Mouse (Mus musculus) megakaryocyte progenitor cell, adult 5-6 weeks (primary cell): ENCODE results near the gene Trim26. TPM values are rescaled to one million over a fixed set of nuclear protein-coding genes. Genes with fewer than 3 reads are reported as not detected.
"Not testable (repeated sequence)": the region's sequence is repeated elsewhere in the genome, so short reads cannot be mapped to it uniquely, and the experiment has no call there.

Experiments used
- ATAC-seq: replicated peaks from 2 replicates; pipeline ENCODE4 v1.8.0; 2016; ENCODE audit warnings: mild to moderate bottlenecking, moderate TSS enrichment, inconsistent platforms; ENCODE audit not compliant: poor library complexity
- total RNA-seq, 2 experiments: library from RNA; stranded (forward) in 1 of 2; stranded (reverse) in 1 of 2; fragments of 157-497, 149-512 nt in 1 of 2; fragments of 200-1000 nt in 1 of 2; gene quantifications; 2 replicates each; pipeline versions ENCODE4 v1.2.3 to v1.2.4; 2015 to 2017

Trim26 gene
- total RNA-seq (2015): 12.3 and 13.9 TPM in 2 replicates
- 5.8 and 9.4 TPM in 2 replicates for total RNA-seq (2017)

DNA sequence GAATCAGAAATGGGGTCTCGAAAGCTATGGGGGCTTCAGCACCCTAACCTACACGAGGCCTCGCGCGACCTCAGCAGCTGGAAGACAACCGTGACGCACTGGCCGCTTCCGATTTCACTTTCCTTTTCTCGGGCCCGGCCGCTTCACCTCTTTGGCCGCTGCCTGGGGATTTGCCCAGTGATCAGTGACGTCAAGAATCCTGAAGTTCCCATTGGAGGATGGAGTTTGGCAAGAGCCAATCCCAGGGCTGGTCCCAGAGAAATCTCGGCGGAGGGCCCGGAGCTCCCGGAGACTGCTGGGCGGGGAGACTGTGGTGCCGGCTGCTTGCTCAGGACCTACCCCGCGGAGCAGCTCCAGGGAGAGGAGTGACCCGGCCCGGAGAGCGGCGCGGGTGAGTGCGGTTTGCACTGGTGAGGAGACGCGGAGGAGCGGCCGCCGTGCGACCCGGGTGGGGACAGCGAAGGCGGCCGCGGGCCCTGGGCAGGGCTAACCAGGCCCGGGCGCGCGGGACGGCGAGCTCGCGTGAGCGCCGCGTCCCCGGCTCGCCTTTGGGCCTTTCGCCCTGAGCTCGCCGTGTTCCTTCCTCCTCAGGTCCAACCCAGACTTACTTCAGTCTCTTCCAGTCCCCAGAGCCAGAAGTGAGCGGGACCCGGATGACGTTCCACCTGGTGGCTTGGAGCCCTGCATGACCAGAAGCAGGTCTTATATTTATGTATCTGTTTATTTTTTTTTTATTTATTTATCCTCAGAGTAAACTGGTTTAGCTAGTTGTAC lies at the start of gene Trim26:
Gene Trim26, plus strand, starts transcription at position 261 of the 774 bp plus-strand sequence.
- ATAC-seq: peak; percentile 93

DNA sequence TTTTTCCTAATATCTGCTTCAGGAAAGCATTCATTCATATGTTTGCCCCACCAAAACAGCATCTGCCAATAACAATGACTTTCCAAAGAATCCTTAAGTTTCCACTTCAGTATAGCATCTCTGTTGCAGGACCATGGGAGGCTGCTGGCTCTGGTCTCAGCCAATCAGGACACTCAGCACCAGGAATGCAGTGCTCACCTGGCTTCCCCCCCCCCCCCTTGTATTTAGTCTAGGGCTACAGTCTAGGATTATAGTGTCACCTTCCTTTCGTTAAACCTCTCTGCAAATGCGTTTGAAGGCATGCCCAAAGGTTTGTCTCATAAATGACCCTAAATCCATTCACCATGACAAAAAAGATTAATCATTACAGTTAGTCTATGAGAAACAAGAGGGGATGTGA lies 48.6 kb upstream of the Trim26 start:
- ATAC-seq: no peak

DNA sequence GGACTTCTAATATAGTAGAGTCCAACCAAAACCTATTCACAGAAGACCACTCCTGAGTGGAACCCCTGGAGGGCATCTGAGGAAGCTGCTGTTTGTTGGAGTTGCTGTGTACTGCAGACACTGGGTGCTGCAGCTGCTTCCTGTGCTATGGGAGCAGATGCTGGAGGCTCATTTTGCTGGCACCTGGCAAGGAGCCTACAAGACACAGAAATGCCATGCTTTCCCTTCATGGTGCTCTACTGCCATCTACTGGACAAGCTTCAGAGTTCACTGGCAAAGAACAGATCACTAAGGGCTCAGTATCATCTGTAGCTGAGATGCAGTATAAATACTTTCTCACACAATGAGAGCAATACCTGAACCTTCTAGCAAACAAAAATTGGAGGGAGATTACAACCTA lies 48.1 kb upstream of the Trim26 start:
- peak; percentile 94 for ATAC-seq

DNA sequence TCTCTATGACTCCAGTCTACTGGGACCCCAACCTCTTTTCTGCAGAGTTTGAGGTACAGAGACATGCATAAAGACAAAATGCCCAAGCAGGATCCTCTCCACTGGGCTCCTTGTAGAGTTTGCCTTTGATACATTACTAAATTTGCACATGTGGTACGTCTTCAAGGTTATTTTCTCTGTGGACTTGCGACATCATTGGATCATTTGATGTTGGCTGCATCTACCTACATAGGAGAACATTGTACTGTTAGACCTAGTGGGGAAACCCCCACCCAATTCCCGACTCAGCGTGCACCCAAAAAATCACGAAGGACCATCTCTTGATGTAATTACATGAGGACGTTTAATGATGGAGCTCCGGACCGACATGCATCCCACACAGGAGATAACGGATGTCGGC lies 37.4 kb upstream of the Trim26 start:
- ATAC-seq: no peak

DNA sequence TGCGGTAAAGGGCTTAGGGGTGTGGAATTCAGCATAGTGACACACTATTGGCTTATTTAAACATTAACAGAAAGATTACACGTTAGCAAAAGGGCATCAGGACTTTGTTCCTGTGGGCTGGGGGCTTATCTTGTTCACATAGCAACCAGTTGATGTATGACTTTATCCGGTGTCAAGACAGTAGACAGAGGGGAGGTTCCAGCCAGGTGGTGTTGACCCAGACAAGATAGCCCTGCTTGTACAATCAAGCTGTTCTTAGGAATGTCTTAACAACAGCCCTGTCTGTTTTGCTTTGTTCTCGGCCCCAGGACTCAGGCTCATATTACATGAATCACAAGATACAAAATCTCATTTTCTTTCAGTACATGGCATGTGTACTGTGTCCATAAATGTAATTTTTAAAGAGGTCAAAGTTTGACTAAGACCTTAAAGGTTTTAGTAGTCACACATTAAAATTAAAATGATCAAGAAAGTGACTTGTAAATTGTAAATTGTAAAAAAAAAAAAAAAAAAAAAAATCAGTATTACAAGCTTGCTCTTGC lies 36.9 kb upstream of the Trim26 start:
- ATAC-seq: not testable (repeated sequence)

DNA sequence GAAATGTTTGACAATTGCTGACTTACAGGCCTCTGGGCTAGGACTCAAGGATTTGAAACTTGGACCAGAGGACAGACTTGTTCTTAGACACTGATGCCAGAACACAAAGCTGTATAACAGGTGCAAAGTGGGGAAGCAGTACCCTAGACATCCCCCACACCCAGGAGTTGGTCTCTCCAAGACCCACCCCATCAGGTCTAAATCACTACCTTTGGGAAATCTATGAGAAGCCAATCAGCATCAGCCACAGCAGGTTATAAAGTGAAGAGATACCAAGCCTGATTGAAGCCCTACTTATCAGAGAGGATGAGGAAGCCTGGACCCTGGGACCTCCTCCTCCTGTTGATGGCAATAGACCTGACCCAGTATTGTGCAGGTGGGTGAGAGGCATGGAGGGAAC lies 25.1 kb upstream of the Trim26 start, which contains the start of gene H2-M10.6:
Gene H2-M10.6, plus strand, starts transcription at position 301 of the 400 bp plus-strand sequence.
- ATAC-seq: no peak

DNA sequence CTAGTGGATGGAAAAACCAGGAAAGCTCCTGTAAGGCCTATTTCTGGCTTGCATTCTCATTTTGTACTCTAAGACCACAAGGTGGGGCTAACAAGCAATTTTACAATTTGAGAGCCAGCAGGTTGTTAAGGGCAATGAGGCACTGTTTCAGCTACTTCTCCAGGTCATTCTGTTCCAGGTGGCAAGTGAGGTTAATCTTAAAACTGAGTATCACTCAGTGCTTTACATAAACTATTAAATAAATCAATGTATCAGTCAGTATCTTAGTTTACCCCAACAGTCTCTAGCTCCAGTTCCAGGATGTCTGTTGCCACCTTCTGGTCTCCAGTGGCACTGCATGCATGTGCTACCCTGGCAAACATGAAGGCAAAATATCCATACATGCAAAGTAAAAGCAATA lies 12.9 kb upstream of the Trim26 start:
- peak; percentile 75 for ATAC-seq

DNA sequence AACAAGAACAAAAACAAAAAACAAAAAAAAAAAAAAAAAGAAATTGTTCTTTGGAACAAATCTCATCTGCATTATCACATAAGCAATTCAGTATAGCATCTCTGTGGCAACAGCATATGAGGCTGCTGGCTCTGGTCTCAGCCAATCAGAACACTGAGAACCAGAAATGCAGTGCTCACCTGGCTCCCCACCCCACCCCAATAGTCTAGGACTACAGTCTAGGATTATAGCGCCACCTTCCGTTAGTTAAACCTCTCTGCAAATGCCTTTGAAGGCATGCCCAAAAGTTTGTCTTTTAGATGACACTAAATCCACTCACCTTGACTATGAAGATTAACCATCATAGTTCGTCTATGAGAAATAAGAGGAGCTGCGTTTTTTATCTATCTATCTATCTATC lies 11.4 kb upstream of the Trim26 start:
- peak; percentile 55 for ATAC-seq

DNA sequence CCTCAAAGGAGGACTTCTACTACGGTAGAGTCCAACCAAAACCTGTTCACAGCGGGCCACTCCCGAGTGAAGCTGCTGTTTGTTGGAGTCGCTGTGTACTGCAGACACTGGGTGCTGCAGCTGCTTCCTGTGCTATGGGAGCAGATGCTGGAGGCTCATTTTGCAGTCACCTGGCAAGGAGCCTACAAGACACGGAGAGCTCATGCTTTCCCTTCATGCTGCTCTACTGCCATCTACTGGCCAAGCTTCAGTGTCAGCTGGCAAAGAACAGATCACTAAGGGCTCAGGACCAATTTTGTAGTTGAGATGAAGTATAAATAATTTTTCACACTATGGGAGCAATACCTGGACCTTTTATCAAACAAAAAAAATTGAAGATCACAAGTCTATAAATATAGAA lies 10.9 kb upstream of the Trim26 start:
- peak; percentile 82 for ATAC-seq

DNA sequence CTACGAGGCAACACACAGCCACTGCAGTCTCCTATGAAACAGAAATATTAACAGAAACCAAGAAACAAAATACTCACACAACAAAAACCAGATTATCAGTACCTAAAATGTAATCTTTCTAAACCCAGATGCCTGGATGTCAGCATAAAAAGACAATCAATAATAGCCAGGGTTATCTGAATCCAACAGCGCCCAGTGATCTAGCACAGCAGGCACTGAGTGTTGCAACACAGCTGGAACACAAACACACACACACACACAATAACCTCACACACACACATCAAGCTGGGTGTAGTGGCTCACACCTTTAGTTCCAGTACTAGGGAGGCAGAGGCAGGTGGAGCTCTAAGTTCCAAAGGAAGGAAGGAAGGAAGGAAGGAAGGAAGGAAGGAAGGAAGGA lies 8.4 kb upstream of the Trim26 start:
- peak; percentile 56 for ATAC-seq

DNA sequence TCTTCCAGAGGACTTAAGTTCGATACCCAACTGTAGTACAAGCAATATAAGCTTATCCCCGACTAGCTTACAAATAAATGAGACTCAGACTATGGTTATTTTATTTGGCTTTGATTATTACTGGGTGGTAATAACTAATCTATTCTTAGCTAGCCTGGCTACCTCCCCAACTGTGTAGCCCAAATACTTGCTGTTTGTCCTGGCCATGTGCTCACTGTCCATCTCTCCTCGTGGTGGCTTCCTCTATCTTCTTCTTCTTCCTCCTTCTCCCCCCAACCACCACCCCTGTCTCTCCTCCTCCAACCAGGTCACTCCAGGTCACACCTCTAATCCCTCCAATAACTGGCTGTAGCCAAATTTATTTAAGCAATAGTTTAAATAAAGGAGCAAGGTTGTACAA lies 6.5 kb upstream of the Trim26 start:
- no peak for ATAC-seq

DNA sequence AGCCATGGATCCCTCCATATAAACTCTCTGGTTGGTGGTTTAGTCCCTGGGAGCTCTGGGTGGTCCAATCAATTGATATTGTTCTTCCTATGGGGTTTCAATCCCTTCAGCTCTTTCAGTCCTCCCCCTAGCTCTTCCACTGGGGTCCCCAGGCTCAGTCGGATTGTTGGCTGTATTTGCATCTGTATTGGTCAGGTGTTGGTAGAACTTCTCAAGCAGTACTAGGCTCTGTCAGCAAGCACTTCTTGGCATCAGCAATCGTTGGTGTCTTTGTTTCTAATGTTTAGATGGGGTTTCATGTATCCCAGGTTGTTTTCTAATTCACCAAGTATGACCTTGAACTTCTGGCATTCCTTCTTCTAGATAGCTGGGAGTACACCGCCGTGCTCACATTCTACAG lies 4.2 kb upstream of the Trim26 start:
- no peak for ATAC-seq

DNA sequence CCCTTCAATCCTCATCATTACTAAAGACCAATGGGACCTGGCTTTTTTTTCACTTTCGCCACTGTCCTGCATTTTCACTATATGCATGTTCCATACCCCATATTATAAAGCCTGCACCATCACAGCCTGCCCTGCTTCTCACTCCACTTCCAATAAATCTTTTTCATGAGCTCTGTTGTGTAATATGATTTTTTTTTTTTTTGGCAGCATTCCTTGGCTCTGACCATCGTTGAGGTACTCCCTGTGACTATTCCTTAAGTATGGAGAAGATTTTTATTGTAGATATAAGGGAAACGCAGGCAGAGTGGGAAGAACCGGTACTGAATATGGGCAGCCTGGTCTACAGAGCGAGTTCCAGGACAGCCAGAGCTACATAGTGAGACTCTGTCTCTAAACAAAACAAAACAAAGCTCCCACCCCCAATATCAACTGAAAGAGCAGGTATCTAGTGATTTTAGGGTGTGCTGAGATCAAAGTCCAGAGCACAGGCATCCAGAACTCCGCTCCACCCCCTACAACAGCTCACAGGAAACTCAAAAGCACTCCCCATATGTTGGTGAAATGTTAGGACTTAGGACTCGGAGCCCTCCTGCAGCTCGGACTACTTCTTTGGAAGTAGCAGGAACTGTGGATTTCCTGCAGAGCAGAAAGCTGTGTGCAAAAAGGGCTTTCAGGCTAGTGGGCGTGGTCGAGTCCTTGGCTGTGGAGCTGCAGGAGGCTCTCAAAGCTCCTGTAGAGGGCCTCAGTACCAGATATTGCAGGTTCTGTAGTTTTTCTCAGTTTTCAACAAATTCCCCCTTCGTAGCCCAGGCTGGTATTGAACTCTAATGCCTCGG lies 1.1 kb upstream of the Trim26 start:
- ATAC-seq: peak; percentile 73

DNA sequence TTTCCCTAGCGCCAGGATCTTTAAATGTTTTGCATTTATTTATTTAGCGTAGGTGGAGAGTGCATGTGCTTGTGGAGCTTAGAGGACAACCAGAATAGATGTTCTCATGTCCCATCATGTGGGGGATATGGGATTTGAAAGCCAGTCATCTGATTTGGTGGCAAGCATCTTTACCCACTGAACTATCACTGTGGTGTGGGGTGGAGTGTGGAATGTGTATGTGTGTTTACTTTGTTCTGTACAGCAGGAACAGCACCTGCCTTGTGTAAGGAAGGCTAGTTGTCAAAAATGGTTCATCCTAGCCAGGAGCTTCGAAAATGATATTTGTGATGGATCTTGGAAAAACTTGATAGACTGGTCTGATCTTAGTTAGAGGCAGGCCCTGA lies 514 bp upstream of the Trim26 start:
- peak; percentile 7; the same call in 1 of the 2 replicates for ATAC-seq

DNA sequence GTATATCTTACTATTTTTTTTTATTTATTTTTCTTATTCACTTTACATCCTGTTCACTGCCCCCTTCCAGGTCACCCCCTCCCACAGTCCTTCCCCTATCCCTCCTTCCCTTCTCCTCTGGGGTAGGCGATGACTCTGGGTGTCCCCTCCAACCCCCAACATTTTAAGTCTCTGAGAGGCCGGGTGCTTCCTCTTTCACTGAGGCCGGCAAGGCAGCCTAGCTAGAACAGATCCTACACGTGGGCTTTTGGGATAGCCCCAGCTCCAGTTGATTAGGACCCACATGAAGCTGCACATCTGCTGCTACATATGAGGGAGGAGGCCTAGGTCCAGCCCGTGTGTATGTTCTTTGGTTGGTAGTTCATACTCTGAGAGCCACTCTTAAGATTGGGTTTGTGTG lies 2.1 kb downstream of the Trim26 start:
- ATAC-seq: no peak

DNA sequence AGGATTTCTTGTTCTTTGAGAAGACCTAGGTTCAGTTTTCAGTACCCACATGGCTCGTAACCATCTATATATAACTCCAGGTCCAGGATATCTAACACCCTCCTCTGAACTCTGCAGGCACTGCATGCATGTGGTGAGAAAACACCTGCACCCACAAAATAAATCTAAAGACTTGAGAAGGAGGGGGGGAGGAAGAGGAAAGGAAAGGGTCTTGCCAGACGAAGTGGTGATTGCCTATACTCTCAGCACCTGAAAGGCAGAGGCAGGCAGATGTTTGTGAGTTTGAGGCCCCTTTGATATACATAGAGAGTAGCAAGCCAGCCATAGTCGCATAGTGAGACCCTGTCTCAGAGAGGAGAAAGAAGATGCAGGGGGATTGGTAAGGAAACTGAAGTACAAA lies 3.0 kb downstream of the Trim26 start:
- no peak for ATAC-seq

DNA sequence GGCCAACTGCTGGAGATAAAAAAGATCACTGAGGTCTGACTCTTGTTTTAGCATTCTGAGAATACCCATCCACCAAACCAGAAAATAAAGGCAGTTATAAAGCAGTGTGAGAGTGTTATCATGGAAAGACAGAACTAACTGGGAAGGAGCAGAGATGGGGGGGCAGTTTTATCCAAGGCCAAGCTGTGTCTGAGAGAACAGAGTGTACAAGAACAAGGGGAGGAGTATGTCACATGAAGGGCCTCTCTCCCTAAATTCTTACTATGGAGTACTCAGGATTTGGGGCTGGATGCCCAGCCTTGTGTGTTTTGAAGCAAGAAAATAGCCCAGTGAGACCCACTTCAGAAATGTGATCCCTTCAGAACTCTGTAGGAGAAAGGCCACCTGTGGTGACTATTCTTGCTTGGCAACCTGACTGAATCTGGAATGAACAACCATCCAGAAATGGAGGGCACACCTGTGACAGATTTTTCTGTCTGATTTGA lies 4.1 kb downstream of the Trim26 start:
- ATAC-seq: no peak

DNA sequence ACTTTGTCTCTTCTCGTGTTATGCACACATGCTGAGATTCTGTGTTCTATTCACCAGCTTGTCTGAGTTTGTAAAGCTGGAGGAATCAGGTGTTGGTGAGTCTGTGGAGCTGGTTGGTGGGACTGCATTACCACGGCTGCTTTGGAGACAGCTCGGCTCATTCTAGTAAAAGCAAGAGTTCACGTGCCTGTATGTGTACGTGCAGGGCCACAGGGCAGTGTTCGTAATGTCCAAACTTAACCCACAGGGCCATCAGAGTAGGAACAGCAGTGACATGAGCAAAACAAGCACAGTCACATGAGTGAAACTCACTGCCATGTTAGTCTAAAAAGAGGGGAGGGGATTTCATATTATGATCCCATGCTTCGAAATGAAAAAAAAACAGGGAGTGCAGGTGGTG lies 6.8 kb downstream of the Trim26 start:
- no peak for ATAC-seq

DNA sequence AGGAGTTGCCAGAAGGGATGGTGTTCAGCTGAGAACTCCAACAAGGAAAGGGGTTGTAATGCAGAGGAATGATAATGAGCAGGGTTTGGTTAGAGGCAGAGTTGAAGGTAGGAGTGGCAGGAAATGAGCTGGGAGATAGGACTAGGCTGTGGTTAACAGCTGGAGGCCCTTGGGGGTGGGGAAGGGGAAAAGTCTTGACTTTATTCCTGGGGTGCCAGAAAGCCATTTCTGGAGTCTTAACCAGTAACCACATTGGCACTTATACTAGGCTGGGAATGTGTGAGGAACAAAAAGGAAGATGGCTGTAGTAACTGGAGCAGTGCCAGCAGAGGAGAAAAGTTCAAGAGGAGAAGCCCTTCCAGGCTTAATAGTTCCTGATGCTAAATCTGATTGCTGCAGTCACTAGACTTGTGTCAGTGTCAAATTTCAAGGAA lies 7.4 kb downstream of the Trim26 start:
- ATAC-seq: peak; percentile 89

DNA sequence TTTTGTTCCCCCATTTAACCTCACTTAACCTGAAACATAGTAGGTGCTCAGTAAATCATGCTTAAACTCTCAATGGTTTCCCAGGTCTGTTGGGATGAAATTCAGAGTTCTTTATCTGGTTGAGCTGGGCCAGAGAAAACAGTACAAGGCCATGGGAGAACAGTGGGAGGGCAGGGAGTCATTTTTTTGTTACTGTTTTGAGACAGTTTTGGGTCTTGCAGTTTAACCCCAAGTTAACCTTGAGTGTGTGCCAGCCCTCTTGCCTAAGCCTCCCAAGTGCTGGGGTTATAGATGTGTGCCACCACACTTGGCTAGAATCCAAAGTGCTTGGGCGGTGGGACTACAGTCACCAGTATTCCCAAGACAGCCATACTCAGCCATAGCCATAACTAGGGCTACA lies 7.8 kb downstream of the Trim26 start:
- ATAC-seq: peak; percentile 8; the same call in 1 of the 2 replicates

DNA sequence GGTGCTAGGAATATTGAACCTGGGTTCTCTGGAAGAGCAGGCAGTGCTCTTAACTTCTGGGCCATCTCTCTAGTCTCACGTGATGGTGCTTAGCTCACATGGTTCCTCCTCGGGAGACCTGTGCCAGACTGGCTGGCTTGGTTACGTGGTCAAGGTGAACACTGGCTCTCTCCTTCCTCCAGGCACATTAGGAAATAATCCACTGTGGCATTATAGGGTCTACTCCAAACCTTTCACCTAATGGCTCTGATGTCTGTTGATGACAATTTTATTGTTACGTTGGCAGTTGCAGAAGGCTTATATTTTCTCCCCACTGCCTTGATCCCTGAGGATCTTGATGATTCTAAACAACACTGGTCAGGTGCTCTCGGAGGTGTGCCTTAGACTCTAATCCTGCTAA lies 12.0 kb downstream of the Trim26 start:
- no peak for ATAC-seq

DNA sequence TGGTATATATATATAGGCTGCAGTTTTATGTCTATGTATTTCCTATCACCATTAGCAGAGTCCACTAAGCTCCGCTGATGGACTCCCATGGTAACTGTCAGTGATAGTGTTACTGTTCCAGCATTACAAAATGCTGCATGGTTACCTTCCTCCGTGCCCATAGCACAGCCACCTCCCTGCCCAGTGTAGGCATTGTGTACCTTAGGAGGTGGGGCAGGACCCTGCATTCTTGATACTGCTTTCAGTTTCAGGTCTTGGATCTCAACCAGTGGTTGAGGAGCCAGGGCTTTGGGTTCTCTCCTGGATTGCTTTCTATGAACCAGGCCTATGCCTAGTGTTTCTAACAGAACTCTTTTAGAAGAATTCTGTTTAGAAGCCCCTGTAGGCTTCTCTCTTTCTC lies 13.1 kb downstream of the Trim26 start:
- ATAC-seq: no peak
